Mouse (Mus musculus): ENCODE data around the gene Tgds.
A peak's percentile ranks its signal among the peaks of the same experiment; 100 is the strongest.
"Not testable (repeated sequence)": the region's sequence is repeated elsewhere in the genome, so short reads cannot be mapped to it uniquely, and the experiment has no call there.

The Tgds gene

GRCm38 (mm10) chr14:118136744-118137452, 4.3 kb upstream of the Tgds start, which contains the start of gene Gpr180:
Gpr180 (plus strand) TSS chr14:118137158.
- DNase-seq (ENCODE audit: low read depth, low spot score), result peak; percentile 98

GRCm38 (mm10) chr14:118131931-118132641, 469 bp downstream of the Tgds start:
- no peak for DNase-seq (ENCODE audit: low read depth, low spot score)

GRCm38 (mm10) chr14:118131472-118131871, 1.1 kb downstream of the Tgds start:
- no peak for DNase-seq (ENCODE audit: low read depth, low spot score)

- no peak for DNase-seq (ENCODE audit: low read depth, low spot score)
Measured at GRCm38 (mm10) chr14:118126301-118126700, 6.3 kb downstream of the Tgds start.

- DNase-seq (ENCODE audit: low read depth, low spot score), result no peak
Measured at GRCm38 (mm10) chr14:118124771-118125170, 7.8 kb downstream of the Tgds start.

GRCm38 (mm10) chr14:118124129-118124528, 8.4 kb downstream of the Tgds start:
- no peak for DNase-seq (ENCODE audit: low read depth, low spot score)

GRCm38 (mm10) chr14:118113116-118113515, 19.4 kb downstream of the Tgds start:
- peak; percentile 47 for DNase-seq (ENCODE audit: low read depth, low spot score)

- DNase-seq (ENCODE audit: low read depth, low spot score), result not testable (repeated sequence)
Measured at GRCm38 (mm10) chr14:118107479-118107878, 25.1 kb downstream of the Tgds start.

- DNase-seq (ENCODE audit: low read depth, low spot score), result no peak
Measured at GRCm38 (mm10) chr14:118101227-118101990, 31.1 kb downstream of the Tgds start.

GRCm38 (mm10) chr14:118098265-118098664, 34.3 kb downstream of the Tgds start:
- DNase-seq (ENCODE audit: low read depth, low spot score), result no peak

GRCm38 (mm10) chr14:118089806-118090392, 42.7 kb downstream of the Tgds start:
- peak; percentile 56 for DNase-seq (ENCODE audit: low read depth, low spot score)

- peak; percentile 97 for DNase-seq (ENCODE audit: low read depth, low spot score)
Measured at GRCm38 (mm10) chr14:118089215-118089805, 43.2 kb downstream of the Tgds start.

- peak; percentile 54 for DNase-seq (ENCODE audit: low read depth, low spot score)
Measured at GRCm38 (mm10) chr14:118088437-118089207, 43.9 kb downstream of the Tgds start.

GRCm38 (mm10) chr14:118086271-118087035, 46.1 kb downstream of the Tgds start:
- no peak for DNase-seq (ENCODE audit: low read depth, low spot score)

- DNase-seq (ENCODE audit: low read depth, low spot score), result no peak
Measured at GRCm38 (mm10) chr14:118083851-118084250, 48.7 kb downstream of the Tgds start.

- no peak for DNase-seq (ENCODE audit: low read depth, low spot score)
Measured at GRCm38 (mm10) chr14:118080606-118081005, 51.9 kb downstream of the Tgds start.

- DNase-seq (ENCODE audit: low read depth, low spot score), result peak; percentile 59
Measured at GRCm38 (mm10) chr14:118070100-118070499, 62.5 kb downstream of the Tgds start.

GRCm38 (mm10) chr14:118069439-118070079, 63.0 kb downstream of the Tgds start:
- peak; percentile 43 for DNase-seq (ENCODE audit: low read depth, low spot score)

Measured in R1 (cell line).